Mouse (Mus musculus): ENCODE results near the gene Dennd2d. TPM values are rescaled to one million over a fixed set of nuclear protein-coding genes. Genes with fewer than 3 reads are reported as not detected.

Dennd2d gene
- polyA plus RNA-seq, 1 experiment from 2014 or later: 1.5 TPM

GRCm38 (mm10) chr3:106474210-106474609 is 8.0 kb upstream of the Dennd2d start:
- Histone ChIP-seq H3K4me2 (ENCODE audit: low read length) (no peak overlapping the region), H3K9ac (ENCODE audit: low read depth, low read length) (no peak overlapping the region), H3K27me3 (ENCODE audit: control insufficient read depth, insufficient read depth, low read depth, low read length) (no peaks in the 10 kb centered on the region), H3K27ac (ENCODE audit: low read length) (no peak overlapping the region), H3K36me3 (ENCODE audit: control insufficient read depth, insufficient read depth, low read length) (no peaks in the 10 kb centered on the region), H3K9me3 (replicated peaks; ENCODE audit: control insufficient read depth, low read length, poor library complexity, severe bottlenecking) (no peaks in the 10 kb centered on the region), H3K4me1 (ENCODE audit: control insufficient read depth, insufficient read depth, low read length) (no peaks in the 10 kb centered on the region), H3K4me3 (ENCODE audit: low read depth, low read length) (no peak overlapping the region)
- no peak for ATAC-seq
- WGBS: 94% methylated on average over 4 of the region's 4 CpGs

GRCm38 (mm10) chr3:106476863-106477262 is 5.3 kb upstream of the Dennd2d start:
- H3K36me3 ChIP-seq (ENCODE audit: control insufficient read depth, insufficient read depth, low read length): no peaks in the 10 kb centered on the region
- ATAC-seq: no peak
- H3K9ac ChIP-seq (ENCODE audit: low read depth, low read length): no peak overlapping the region
- H3K27ac ChIP-seq (ENCODE audit: low read length): no peak overlapping the region
- H3K4me3 ChIP-seq (ENCODE audit: low read depth, low read length): no peak overlapping the region
- no peaks in the 10 kb centered on the region for H3K9me3 ChIP-seq (replicated peaks; ENCODE audit: control insufficient read depth, low read length, poor library complexity, severe bottlenecking)
- 83% methylated on average over 1 of the region's 1 CpGs for WGBS
- no peaks in the 10 kb centered on the region for H3K4me1 ChIP-seq (ENCODE audit: control insufficient read depth, insufficient read depth, low read length)
- no peaks in the 10 kb centered on the region for H3K27me3 ChIP-seq (ENCODE audit: control insufficient read depth, insufficient read depth, low read depth, low read length)
- no peak overlapping the region for H3K4me2 ChIP-seq (ENCODE audit: low read length)

- Histone ChIP-seq H3K9ac (ENCODE audit: low read depth, low read length) (no peak overlapping the region), H3K27me3 (ENCODE audit: control insufficient read depth, insufficient read depth, low read depth, low read length) (no peaks in the 10 kb centered on the region), H3K4me3 (ENCODE audit: low read depth, low read length) (no peak overlapping the region), H3K4me1 (ENCODE audit: control insufficient read depth, insufficient read depth, low read length) (no peaks in the 10 kb centered on the region), H3K36me3 (ENCODE audit: control insufficient read depth, insufficient read depth, low read length) (no peaks in the 10 kb centered on the region), H3K9me3 (replicated peaks; ENCODE audit: control insufficient read depth, low read length, poor library complexity, severe bottlenecking) (no peaks in the 10 kb centered on the region), H3K4me2 (ENCODE audit: low read length) (peak overlapping the region; percentile 92; the same call in 1 of the 2 replicates), H3K27ac (ENCODE audit: low read length) (no peak overlapping the region)
- ATAC-seq: no peak
- 72% methylated on average over 7 of the region's 7 CpGs for WGBS
Observed at GRCm38 (mm10) chr3:106483297-106483696, 1.1 kb downstream of the Dennd2d start.

- no peak overlapping the region for H3K27ac ChIP-seq (ENCODE audit: low read length)
- no peaks in the 10 kb centered on the region for H3K9me3 ChIP-seq (replicated peaks; ENCODE audit: control insufficient read depth, low read length, poor library complexity, severe bottlenecking)
- no peaks in the 10 kb centered on the region for H3K27me3 ChIP-seq (ENCODE audit: control insufficient read depth, insufficient read depth, low read depth, low read length)
- H3K4me3 ChIP-seq (ENCODE audit: low read depth, low read length): no peak overlapping the region
- no peak overlapping the region for H3K4me2 ChIP-seq (ENCODE audit: low read length)
- H3K36me3 ChIP-seq (ENCODE audit: control insufficient read depth, insufficient read depth, low read length): no peaks in the 10 kb centered on the region
- 83% methylated on average over 4 of the region's 4 CpGs for WGBS
- no peak for ATAC-seq
- no peak overlapping the region for H3K9ac ChIP-seq (ENCODE audit: low read depth, low read length)
- H3K4me1 ChIP-seq (ENCODE audit: control insufficient read depth, insufficient read depth, low read length): no peaks in the 10 kb centered on the region
Observed at GRCm38 (mm10) chr3:106483796-106484405, 1.7 kb downstream of the Dennd2d start.

- no peak overlapping the region for H3K27ac ChIP-seq (ENCODE audit: low read length)
- no peaks in the 10 kb centered on the region for H3K36me3 ChIP-seq (ENCODE audit: control insufficient read depth, insufficient read depth, low read length)
- H3K4me1 ChIP-seq (ENCODE audit: control insufficient read depth, insufficient read depth, low read length): no peaks in the 10 kb centered on the region
- 90% methylated on average over 3 of the region's 3 CpGs for whole genome bisulfite sequencing
- ATAC-seq: no peak
- no peak overlapping the region for H3K9ac ChIP-seq (ENCODE audit: low read depth, low read length)
- H3K9me3 ChIP-seq (replicated peaks; ENCODE audit: control insufficient read depth, low read length, poor library complexity, severe bottlenecking): no peaks in the 10 kb centered on the region
- no peak overlapping the region for H3K4me2 ChIP-seq (ENCODE audit: low read length)
- H3K4me3 ChIP-seq (ENCODE audit: low read depth, low read length): no peak overlapping the region
- no peaks in the 10 kb centered on the region for H3K27me3 ChIP-seq (ENCODE audit: control insufficient read depth, insufficient read depth, low read depth, low read length)
Observed at GRCm38 (mm10) chr3:106484861-106485260, 2.7 kb downstream of the Dennd2d start.

- WGBS: 75% methylated on average over 5 of the region's 5 CpGs
- Histone ChIP-seq H3K9ac (ENCODE audit: low read depth, low read length) (no peak overlapping the region), H3K27ac (ENCODE audit: low read length) (no peak overlapping the region), H3K4me2 (ENCODE audit: low read length) (no peak overlapping the region), H3K27me3 (ENCODE audit: control insufficient read depth, insufficient read depth, low read depth, low read length) (no peaks in the 10 kb centered on the region), H3K4me1 (ENCODE audit: control insufficient read depth, insufficient read depth, low read length) (no peaks in the 10 kb centered on the region), H3K36me3 (ENCODE audit: control insufficient read depth, insufficient read depth, low read length) (no peaks in the 10 kb centered on the region), H3K9me3 (replicated peaks; ENCODE audit: control insufficient read depth, low read length, poor library complexity, severe bottlenecking) (no peaks in the 10 kb centered on the region), H3K4me3 (ENCODE audit: low read depth, low read length) (no peak overlapping the region)
- no peak for ATAC-seq
Observed at GRCm38 (mm10) chr3:106485810-106486209, 3.6 kb downstream of the Dennd2d start.

- Histone ChIP-seq H3K4me3 (ENCODE audit: low read depth, low read length) (no peak overlapping the region), H3K4me2 (ENCODE audit: low read length) (no peak overlapping the region), H3K27ac (ENCODE audit: low read length) (no peak overlapping the region), H3K9ac (ENCODE audit: low read depth, low read length) (no peak overlapping the region), H3K4me1 (ENCODE audit: control insufficient read depth, insufficient read depth, low read length) (no peaks in the 10 kb centered on the region), H3K9me3 (replicated peaks; ENCODE audit: control insufficient read depth, low read length, poor library complexity, severe bottlenecking) (no peaks in the 10 kb centered on the region), H3K36me3 (ENCODE audit: control insufficient read depth, insufficient read depth, low read length) (no peaks in the 10 kb centered on the region), H3K27me3 (ENCODE audit: control insufficient read depth, insufficient read depth, low read depth, low read length) (no peaks in the 10 kb centered on the region)
- WGBS: 79% methylated on average over 2 of the region's 2 CpGs
- ATAC-seq: no peak
Observed at GRCm38 (mm10) chr3:106487551-106487950, 5.3 kb downstream of the Dennd2d start.

- 88% methylated on average over 4 of the region's 4 CpGs for WGBS
- Histone ChIP-seq H3K9ac (ENCODE audit: low read depth, low read length) (no peak overlapping the region), H3K4me3 (ENCODE audit: low read depth, low read length) (no peak overlapping the region), H3K4me2 (ENCODE audit: low read length) (no peak overlapping the region), H3K9me3 (replicated peaks; ENCODE audit: control insufficient read depth, low read length, poor library complexity, severe bottlenecking) (no peaks in the 10 kb centered on the region), H3K27ac (ENCODE audit: low read length) (no peak overlapping the region), H3K36me3 (ENCODE audit: control insufficient read depth, insufficient read depth, low read length) (no peaks in the 10 kb centered on the region), H3K27me3 (ENCODE audit: control insufficient read depth, insufficient read depth, low read depth, low read length) (no peaks in the 10 kb centered on the region), H3K4me1 (ENCODE audit: control insufficient read depth, insufficient read depth, low read length) (no peaks in the 10 kb centered on the region)
- ATAC-seq: no peak
Observed at GRCm38 (mm10) chr3:106490239-106490638, 8.0 kb downstream of the Dennd2d start.

- no peaks in the 10 kb centered on the region for H3K9me3 ChIP-seq (replicated peaks; ENCODE audit: control insufficient read depth, low read length, poor library complexity, severe bottlenecking)
- no peaks in the 10 kb centered on the region for H3K27me3 ChIP-seq (ENCODE audit: control insufficient read depth, insufficient read depth, low read depth, low read length)
- H3K4me1 ChIP-seq (ENCODE audit: control insufficient read depth, insufficient read depth, low read length): no peaks in the 10 kb centered on the region
- H3K27ac ChIP-seq (ENCODE audit: low read length): no peak overlapping the region
- H3K9ac ChIP-seq (ENCODE audit: low read depth, low read length): no peak overlapping the region
- no peaks in the 10 kb centered on the region for H3K36me3 ChIP-seq (ENCODE audit: control insufficient read depth, insufficient read depth, low read length)
- no peak for ATAC-seq
- H3K4me3 ChIP-seq (ENCODE audit: low read depth, low read length): no peak overlapping the region
- no peak overlapping the region for H3K4me2 ChIP-seq (ENCODE audit: low read length)
- 97% methylated on average over 1 of the region's 1 CpGs for WGBS
Observed at GRCm38 (mm10) chr3:106492723-106493122, 10.5 kb downstream of the Dennd2d start.

Data from midbrain, embryonic 16.5 days (tissue).